Mouse (Mus musculus) midbrain, embryonic 12.5 days (tissue): Measurements from ENCODE around the gene Cyth4. TPM values are rescaled to one million over a fixed set of nuclear protein-coding genes. Genes with fewer than 3 reads are reported as not detected.

Experiments
- ATAC-seq: fragments of 200-750 bp; cut with Nextera tagmentation; 2 replicates; pipeline ENCODE4 v1.8.0; 2017; ENCODE audit warnings: low read depth, moderate TSS enrichment, moderate library complexity; ENCODE audit not compliant: low FRiP score
- H3K27ac ChIP-seq: fragments of 300-500 bp; sonication (generic); replicated peaks from 2 replicates; pipeline ENCODE4 v1.5.1; 2016; ENCODE audit warnings: mild to moderate bottlenecking
- H3K27me3 ChIP-seq: fragments of 300-500 bp; sonication (generic); 2 replicates; pipeline ENCODE4 v1.6.1; 2016; ENCODE audit warnings: mild to moderate bottlenecking
- H3K36me3 ChIP-seq: fragments of 300-500 bp; sonication (generic); 2 replicates; pipeline ENCODE4 v1.6.1; 2016
- H3K4me1 ChIP-seq: fragments of 300-500 bp; sonication (generic); 2 replicates; pipeline ENCODE4 v1.6.1; 2016
- H3K4me2 ChIP-seq: fragments of 300-500 bp; sonication (generic); replicated peaks from 2 replicates; pipeline ENCODE4 v1.6.1; 2016; ENCODE audit warnings: mild to moderate bottlenecking, moderate library complexity
- H3K4me3 ChIP-seq: fragments of 300-500 bp; sonication (generic); 2 replicates; pipeline ENCODE4 v1.5.1; 2016; ENCODE audit warnings: mild to moderate bottlenecking
- H3K9ac ChIP-seq: fragments of 300-500 bp; sonication (generic); replicated peaks from 2 replicates; pipeline ENCODE4 v1.6.1; 2016; ENCODE audit warnings: mild to moderate bottlenecking, moderate library complexity
- H3K9me3 ChIP-seq: fragments of 300-500 bp; sonication (generic); 2 replicates; pipeline ENCODE4 v1.6.1; 2016; ENCODE audit warnings: mild to moderate bottlenecking
- WGBS: fragments of 180-500 bp; shearing (Covaris S2); methylation state at CpG from one replicate; pipeline ENCODE4 v1.1.7; 2016; 5-methylcytosine and 5-hydroxymethylcytosine counted together
- polyA plus RNA-seq: library from polyadenylated mRNA; unstranded; fragments of >200 nt; fragmentation: Nextera tagmentation; extraction: Ambion mirVana; gene quantifications from 2 replicates; pipeline ENCODE4 v1.2.1, GENCODE M21; 2016

The Cyth4 gene
- polyA plus RNA-seq, 1 experiment from 2014 or later: 6.9 TPM

GRCm38 (mm10) chr15:78588900-78589299 is 7.9 kb upstream of the Cyth4 start:
- H3K4me1 ChIP-seq: 0 out of 2 replicates have a peak, but pooled peaks cover 2% of the 10 kb centered on the region
- no peak for ATAC-seq
- H3K36me3 ChIP-seq: no peaks in the 10 kb centered on the region
- H3K4me2 ChIP-seq: no peak overlapping the region
- H3K9ac ChIP-seq: no peak overlapping the region
- H3K9me3 ChIP-seq: peaks cover 6% of the 10 kb centered on the region
- 90% methylated on average over 4 of the region's 4 CpGs for WGBS
- H3K27me3 ChIP-seq: 0 out of 2 replicates have a peak, but pooled peaks cover 3% of the 10 kb centered on the region
- H3K27ac ChIP-seq: no peak overlapping the region
- no peak overlapping the region for H3K4me3 ChIP-seq

DNA sequence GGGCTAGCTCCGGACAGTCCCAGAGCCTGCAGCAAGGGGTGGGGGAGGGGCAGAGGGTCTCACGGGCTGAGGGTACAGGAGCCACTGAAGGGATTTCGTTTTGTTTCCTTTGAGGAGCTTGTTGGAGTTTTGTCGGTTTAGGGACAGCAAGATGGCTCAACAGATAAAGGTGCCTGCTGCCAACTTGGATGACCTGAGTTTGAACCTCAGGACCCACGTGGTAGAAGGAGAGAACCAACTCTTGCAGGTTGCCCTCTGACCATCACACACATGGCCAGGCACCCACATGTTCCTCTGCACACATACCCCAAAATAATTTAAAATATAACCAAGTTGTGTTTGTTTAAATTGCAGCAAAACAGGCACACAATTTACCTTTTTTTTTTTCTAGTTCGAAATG is 6.9 kb upstream of the Cyth4 start:
- H3K4me3 ChIP-seq: no peak overlapping the region
- 0 out of 2 replicates have a peak, but pooled peaks cover 2% of the 10 kb centered on the region for H3K4me1 ChIP-seq
- H3K9ac ChIP-seq: no peak overlapping the region
- peaks cover 1% of the 10 kb centered on the region for H3K9me3 ChIP-seq
- no peak overlapping the region for H3K4me2 ChIP-seq
- no peaks in the 10 kb centered on the region for H3K36me3 ChIP-seq
- ATAC-seq: no peak
- H3K27ac ChIP-seq: no peak overlapping the region
- 75% methylated on average over 6 of the region's 6 CpGs for WGBS
- H3K27me3 ChIP-seq: 0 out of 2 replicates have a peak, but pooled peaks cover 3% of the 10 kb centered on the region

- WGBS: 80% methylated on average over 6 of the region's 6 CpGs
- 0 out of 2 replicates have a peak, but pooled peaks cover 2% of the 10 kb centered on the region for H3K4me1 ChIP-seq
- no peaks in the 10 kb centered on the region for H3K9me3 ChIP-seq
- no peak overlapping the region for H3K27ac ChIP-seq
- no peak overlapping the region for H3K9ac ChIP-seq
- H3K36me3 ChIP-seq: no peaks in the 10 kb centered on the region
- 0 out of 2 replicates have a peak, but pooled peaks cover 3% of the 10 kb centered on the region for H3K27me3 ChIP-seq
- H3K4me3 ChIP-seq: no peak overlapping the region
- H3K4me2 ChIP-seq: no peak overlapping the region
- no peak for ATAC-seq
Observed at GRCm38 (mm10) chr15:78590785-78591184, 6.1 kb upstream of the Cyth4 start.

- Histone ChIP-seq H3K27me3 (no peaks in the 10 kb centered on the region), H3K4me2 (no peak overlapping the region), H3K4me1 (0 out of 2 replicates have a peak, but pooled peaks cover 2% of the 10 kb centered on the region), H3K36me3 (no peaks in the 10 kb centered on the region), H3K9ac (no peak overlapping the region), H3K4me3 (no peak overlapping the region), H3K9me3 (no peaks in the 10 kb centered on the region), H3K27ac (0 out of 2 replicates have a peak overlapping the region, but pooled peaks have one; percentile 6)
- no peak for ATAC-seq
- 70% methylated on average over 15 of the region's 15 CpGs for WGBS
Observed at GRCm38 (mm10) chr15:78591680-78592451, 5.0 kb upstream of the Cyth4 start.

DNA sequence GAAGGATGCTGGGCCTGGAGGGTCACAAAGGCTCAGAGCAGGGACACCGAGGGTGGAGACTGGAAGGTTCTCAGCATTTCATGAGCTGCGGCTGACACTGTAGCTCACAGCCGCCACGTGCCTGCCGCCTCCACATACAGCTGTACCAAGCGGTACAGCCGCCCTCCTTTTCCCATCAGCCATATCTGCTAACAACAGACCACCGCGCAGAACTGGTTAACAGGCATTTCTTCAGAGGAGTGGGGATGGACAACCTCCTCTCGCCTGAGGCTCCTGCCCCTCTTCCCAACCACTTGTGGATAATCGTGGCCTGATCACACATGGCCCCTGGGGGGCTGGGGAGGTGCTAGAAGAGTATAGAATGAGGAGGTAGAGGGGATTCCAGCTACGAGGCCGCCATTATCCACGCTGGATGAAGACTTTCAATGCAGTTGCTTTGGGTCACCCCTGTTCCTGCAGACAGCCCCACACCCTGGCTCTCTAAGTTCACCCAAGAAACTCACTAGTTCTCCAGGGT is 4.3 kb upstream of the Cyth4 start:
- H3K4me3 ChIP-seq: no peak overlapping the region
- 82% methylated on average over 14 of the region's 14 CpGs for WGBS
- H3K27me3 ChIP-seq: no peaks in the 10 kb centered on the region
- H3K36me3 ChIP-seq: no peaks in the 10 kb centered on the region
- H3K9me3 ChIP-seq: no peaks in the 10 kb centered on the region
- no peak for ATAC-seq
- H3K4me1 ChIP-seq: 0 out of 2 replicates have a peak, but pooled peaks cover 2% of the 10 kb centered on the region
- no peak overlapping the region for H3K4me2 ChIP-seq
- H3K27ac ChIP-seq: no peak overlapping the region
- H3K9ac ChIP-seq: no peak overlapping the region

- no peak overlapping the region for H3K4me2 ChIP-seq
- no peaks in the 10 kb centered on the region for H3K36me3 ChIP-seq
- no peak for ATAC-seq
- H3K9me3 ChIP-seq: no peaks in the 10 kb centered on the region
- no peaks in the 10 kb centered on the region for H3K4me1 ChIP-seq
- no peak overlapping the region for H3K27ac ChIP-seq
- H3K4me3 ChIP-seq: no peak overlapping the region
- no peaks in the 10 kb centered on the region for H3K27me3 ChIP-seq
- 88% methylated on average over 7 of the region's 7 CpGs for WGBS
- no peak overlapping the region for H3K9ac ChIP-seq
Observed at GRCm38 (mm10) chr15:78593896-78594425, 2.9 kb upstream of the Cyth4 start.

DNA sequence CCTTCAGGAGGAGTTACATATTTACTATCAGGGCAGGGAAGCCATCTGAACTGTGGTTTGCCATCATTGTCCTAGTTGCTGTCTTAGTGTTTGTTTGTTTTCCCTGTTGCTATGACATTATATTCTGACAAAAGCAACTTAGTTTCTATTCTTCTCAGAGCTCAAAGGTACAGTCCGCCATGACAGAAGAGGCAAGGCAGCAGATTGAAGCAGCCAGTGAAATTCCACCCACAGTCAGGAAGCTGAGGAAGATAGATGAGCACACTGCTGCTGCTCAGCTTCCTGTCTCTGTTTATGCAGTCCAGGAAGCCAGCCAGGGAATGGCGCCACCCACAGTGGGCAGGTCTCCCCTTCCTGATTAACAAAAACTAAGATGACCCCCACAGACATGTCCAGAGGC is 2.0 kb upstream of the Cyth4 start:
- Histone ChIP-seq H3K36me3 (no peaks in the 10 kb centered on the region), H3K9ac (no peak overlapping the region)
- ATAC-seq: no peak

GRCm38 (mm10) chr15:78595468-78595867 is 1.4 kb upstream of the Cyth4 start:
- ATAC-seq: no peak
- H3K27me3 ChIP-seq: no peaks in the 10 kb centered on the region
- no peaks in the 10 kb centered on the region for H3K9me3 ChIP-seq
- H3K4me1 ChIP-seq: no peaks in the 10 kb centered on the region
- no peak overlapping the region for H3K4me2 ChIP-seq
- no peak overlapping the region for H3K9ac ChIP-seq
- WGBS: 64% methylated on average over 5 of the region's 5 CpGs
- H3K4me3 ChIP-seq: no peak overlapping the region
- no peak overlapping the region for H3K27ac ChIP-seq
- H3K36me3 ChIP-seq: no peaks in the 10 kb centered on the region

More for the DNA sequence above, 2.0 kb upstream of the Cyth4 start:
- Histone ChIP-seq H3K4me3 (no peak overlapping the region), H3K9me3 (no peaks in the 10 kb centered on the region), H3K4me1 (no peaks in the 10 kb centered on the region), H3K4me2 (no peak overlapping the region), H3K27ac (no peak overlapping the region), H3K27me3 (no peaks in the 10 kb centered on the region)
- WGBS: 84% methylated on average over 2 of the region's 2 CpGs

DNA sequence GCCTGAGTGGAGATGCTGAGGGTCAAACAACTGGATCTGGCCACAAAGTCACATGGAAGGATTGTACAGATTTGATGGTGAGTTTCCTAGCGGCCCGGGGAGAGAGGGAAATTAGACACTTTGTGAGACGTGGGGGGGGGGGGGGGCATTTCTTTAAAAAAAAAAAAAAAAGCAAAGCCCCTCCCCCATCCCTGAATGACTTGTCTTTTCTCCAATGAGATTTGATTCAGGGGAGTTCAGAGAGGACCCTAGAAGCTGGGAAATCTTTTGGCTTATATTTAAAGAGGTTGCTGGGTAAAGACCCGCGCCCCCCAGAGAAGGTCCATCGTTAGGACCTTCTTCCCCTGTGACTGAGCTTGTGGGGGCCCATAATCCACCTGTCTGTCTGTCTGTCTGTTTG is 343 bp upstream of the Cyth4 start:
- ATAC-seq: no peak
- Histone ChIP-seq H3K4me3 (no peak overlapping the region), H3K27me3 (no peaks in the 10 kb centered on the region), H3K4me1 (no peaks in the 10 kb centered on the region), H3K27ac (no peak overlapping the region), H3K9me3 (no peaks in the 10 kb centered on the region), H3K36me3 (no peaks in the 10 kb centered on the region), H3K9ac (no peak overlapping the region), H3K4me2 (no peak overlapping the region)
- 88% methylated on average over 6 of the region's 6 CpGs for WGBS

GRCm38 (mm10) chr15:78597729-78598128 is 882 bp downstream of the Cyth4 start:
- no peak overlapping the region for H3K4me3 ChIP-seq
- 70% methylated on average over 4 of the region's 4 CpGs for WGBS
- no peaks in the 10 kb centered on the region for H3K4me1 ChIP-seq
- no peak overlapping the region for H3K27ac ChIP-seq
- H3K9ac ChIP-seq: no peak overlapping the region
- ATAC-seq: no peak
- H3K36me3 ChIP-seq: no peaks in the 10 kb centered on the region
- H3K4me2 ChIP-seq: no peak overlapping the region
- H3K9me3 ChIP-seq: no peaks in the 10 kb centered on the region
- H3K27me3 ChIP-seq: no peaks in the 10 kb centered on the region

GRCm38 (mm10) chr15:78599124-78599523 is 2.3 kb downstream of the Cyth4 start:
- no peak for ATAC-seq
- H3K9me3 ChIP-seq: no peaks in the 10 kb centered on the region
- H3K27me3 ChIP-seq: no peaks in the 10 kb centered on the region
- WGBS: 84% methylated on average over 6 of the region's 6 CpGs
- no peak overlapping the region for H3K27ac ChIP-seq
- no peaks in the 10 kb centered on the region for H3K36me3 ChIP-seq
- H3K9ac ChIP-seq: no peak overlapping the region
- no peak overlapping the region for H3K4me2 ChIP-seq
- H3K4me1 ChIP-seq: no peaks in the 10 kb centered on the region
- H3K4me3 ChIP-seq: no peak overlapping the region

DNA sequence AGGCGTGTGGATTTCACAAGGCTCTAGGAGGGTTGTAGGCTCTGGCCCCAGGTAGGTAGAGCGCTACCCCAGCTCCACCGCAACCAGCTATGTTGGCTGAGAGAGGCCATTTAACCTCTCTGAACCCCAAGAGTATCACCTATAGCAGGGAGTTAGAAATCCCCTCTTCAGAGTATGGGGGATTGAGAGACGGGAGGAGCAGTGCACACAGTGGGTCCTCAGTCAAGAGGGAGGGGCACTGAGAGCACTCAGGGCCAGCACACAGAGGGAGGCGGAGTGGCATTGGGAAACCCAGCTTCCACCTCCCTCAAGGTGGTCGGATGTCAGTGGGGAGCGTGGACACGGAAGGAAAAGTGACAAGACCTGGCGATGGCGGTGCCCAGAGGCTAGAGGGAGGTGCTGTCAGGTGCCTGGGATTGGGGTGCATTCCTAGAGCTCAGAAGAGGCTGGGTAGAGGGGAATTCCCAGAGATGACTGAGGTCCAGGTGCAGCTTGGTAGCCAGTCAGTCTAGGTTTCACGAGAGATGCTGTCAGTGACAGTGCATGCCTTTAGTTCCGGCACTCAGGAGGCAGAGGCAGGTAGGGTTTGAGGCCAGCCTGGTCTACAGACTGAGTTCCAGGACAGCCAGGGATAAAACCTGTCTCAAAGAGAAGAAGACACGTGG is 2.8 kb downstream of the Cyth4 start:
- Histone ChIP-seq H3K4me2 (no peak overlapping the region), H3K9me3 (no peaks in the 10 kb centered on the region), H3K27me3 (no peaks in the 10 kb centered on the region), H3K4me1 (no peaks in the 10 kb centered on the region), H3K9ac (no peak overlapping the region), H3K4me3 (no peak overlapping the region), H3K36me3 (no peaks in the 10 kb centered on the region), H3K27ac (no peak overlapping the region)
- 83% methylated on average over 13 of the region's 13 CpGs for WGBS
- no peak for ATAC-seq
